Mouse (Mus musculus) cerebellum, adult 2 months (tissue): ENCODE results near the gene Tef. TPM values are rescaled to one million over a fixed set of nuclear protein-coding genes. Genes with fewer than 3 reads are reported as not detected.
A peak's percentile ranks its signal among the peaks of the same experiment; 100 is the strongest.

Source experiments
- DNase-seq, 2 experiments: peaks; one replicate each; pipeline ENCODE4 v3.0.0; 2021
- H3K27ac ChIP-seq: fragments of 200-500 bp; 2 replicates; pipeline ENCODE4 v1.5.1; 2012; ENCODE audit warnings: low read length, control low read depth, inconsistent platforms; ENCODE audit not compliant: insufficient read depth
- H3K27me3 ChIP-seq: fragments of 200-500 bp; 2 replicates; pipeline ENCODE4 v1.6.1; 2012; ENCODE audit warnings: inconsistent platforms, mild to moderate bottlenecking, low read length, moderate library complexity; ENCODE audit not compliant: control insufficient read depth, insufficient read depth
- H3K4me1 ChIP-seq: fragments of 200-500 bp; 2 replicates; pipeline ENCODE4 v1.6.1; 2011; ENCODE audit warnings: low read length; ENCODE audit not compliant: control insufficient read depth, insufficient read depth
- H3K4me3 ChIP-seq: fragments of 200-500 bp; replicated peaks from 2 replicates; pipeline ENCODE3; 2011; ENCODE audit warnings: mild to moderate bottlenecking, low read depth, low read length, control low read depth; ENCODE audit not compliant: insufficient read depth
- CTCF ChIP-seq: fragments of 200-500 bp; IDR thresholded peaks from 2 replicates; pipeline ENCODE4 v1.5.1; 2011; ENCODE audit warnings: low read depth, mild to moderate bottlenecking, control low read depth, low read length, moderate library complexity, borderline replicate concordance; ENCODE audit not compliant: insufficient read depth
- POLR2A ChIP-seq: fragments of 200-500 bp; IDR thresholded peaks from 2 replicates; pipeline ENCODE4 v1.6.1; 2011; ENCODE audit warnings: low read length, control low read depth, borderline replicate concordance; ENCODE audit not compliant: insufficient read depth
- WGBS: fragments of 180-500 bp; shearing (Covaris S2); methylation state at CpG from one replicate; pipeline ENCODE4 v1.1.7; 2018; 5-methylcytosine and 5-hydroxymethylcytosine counted together
- polyA plus RNA-seq: library from polyadenylated mRNA; depleted of rRNA; stranded (reverse); fragments of >200 nt; gene quantifications from 2 replicates; pipeline ENCODE4 v1.2.3, GENCODE M21; 2012; rRNA removed

The Tef gene
- polyA plus RNA-seq, 1 experiment: 288 TPM

DNA sequence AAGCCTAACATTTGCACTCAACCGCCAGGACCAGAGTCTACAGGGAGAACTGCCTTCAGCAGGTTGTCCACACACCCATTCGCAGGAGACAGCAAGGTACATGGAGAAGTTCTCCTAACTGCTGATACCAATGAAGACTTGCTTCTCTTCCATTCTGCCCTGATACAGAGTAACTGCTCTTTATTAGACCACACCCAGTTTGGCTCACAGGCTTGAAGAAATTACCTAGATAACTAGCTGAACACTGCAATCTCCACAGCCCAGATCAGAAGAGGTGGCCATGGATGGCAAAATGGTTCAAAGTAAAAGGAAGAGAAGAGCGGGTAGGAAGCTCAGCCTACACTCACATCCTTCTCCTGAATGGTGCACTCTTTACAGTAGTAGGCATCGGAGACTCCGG is 67.8 kb downstream of the Tef start:
- 98% methylated on average over 5 of the region's 5 CpGs for WGBS
- DNase-seq: no peak
- Histone ChIP-seq H3K27ac (no peak overlapping the region), H3K4me1 (peaks cover 2% of the 10 kb centered on the region; the same call in 1 of the 2 replicates), H3K4me3 (no peak overlapping the region), H3K27me3 (no peaks in the 10 kb centered on the region)
- no peak for TF ChIP-seq POLR2A
- TF ChIP-seq CTCF: no peak

GRCm38 (mm10) chr15:81871604-81872261 is 69.5 kb downstream of the Tef start, which contains the start of gene Phf5a:
Gene Phf5a, minus strand, starts transcription at chr15:81871911.
- WGBS: under 1% methylated on average over 30 of the region's 30 CpGs
- Histone ChIP-seq H3K27me3 (no peaks in the 10 kb centered on the region), H3K27ac (peak within 1 kb of the TSS; percentile 97), H3K4me1 (peaks cover 5% of the 10 kb centered on the region; the same call in 1 of the 2 replicates), H3K4me3 (peak within 1 kb of the TSS; percentile 83)
- TF ChIP-seq CTCF (no peak), POLR2A (peak; percentile 48; the same call in 1 of the 2 replicates)
- peak; percentile 85 to 88 for DNase-seq

DNA sequence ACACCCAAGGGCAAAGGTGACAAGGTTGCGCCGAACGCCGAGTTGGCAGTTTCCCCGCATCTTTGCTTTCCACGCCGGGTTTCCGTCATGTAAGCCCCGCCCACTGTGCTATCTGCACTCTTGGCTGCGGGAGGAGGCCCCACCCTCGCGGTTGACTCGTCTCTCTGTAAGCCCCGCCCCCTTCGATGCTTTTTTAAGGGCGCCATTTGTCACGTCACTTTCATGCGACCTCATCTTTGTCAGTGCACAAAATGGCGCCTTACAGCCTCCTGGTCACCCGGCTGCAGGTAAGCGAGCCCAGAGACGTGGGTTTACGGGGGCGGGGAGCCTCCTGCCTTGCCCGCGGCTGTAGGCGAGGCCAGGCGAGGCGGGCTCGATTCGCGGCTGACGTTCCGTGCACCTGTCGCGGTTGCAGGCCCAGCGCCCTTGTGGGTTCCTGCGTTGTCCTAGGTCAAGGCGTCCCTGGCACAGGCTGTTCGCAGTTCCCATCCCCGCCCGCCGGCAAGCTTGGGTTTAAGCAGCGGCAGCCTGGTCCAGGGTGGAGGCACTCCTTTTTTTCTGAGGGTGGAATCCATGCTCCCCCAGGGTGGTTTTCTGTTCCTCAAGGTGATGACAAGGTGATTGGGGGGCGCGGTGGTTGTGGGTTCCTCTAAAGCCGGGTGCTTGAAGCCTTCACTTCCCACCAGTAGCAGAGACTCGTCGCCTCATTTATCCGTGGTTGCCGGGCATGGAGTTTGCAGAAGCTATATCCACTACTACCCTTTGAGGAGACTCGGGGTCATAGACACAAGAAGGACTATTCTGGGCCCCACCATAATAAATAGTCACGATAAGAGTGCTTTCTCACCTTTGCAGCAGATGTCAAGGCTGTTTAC is 70.3 kb downstream of the Tef start, which contains the start of gene Aco2:
Gene Aco2, plus strand, starts transcription at position 48 of the 875 bp plus-strand sequence.
- 1% methylated on average over 53 of the region's 53 CpGs for WGBS

More for the DNA sequence above, 70.3 kb downstream of the Tef start, which contains the start of gene Aco2:
- H3K4me3 ChIP-seq: peak within 1 kb of the TSS; percentile 83
- TF ChIP-seq CTCF (no peak), POLR2A (peak; percentile 58; the same call in 1 of the 2 replicates)
- peak; percentile 99 to 100 for DNase-seq
- H3K4me1 ChIP-seq: peaks cover 5% of the 10 kb centered on the region; the same call in 1 of the 2 replicates
- peak within 1 kb of the TSS; percentile 97 for H3K27ac ChIP-seq
- H3K27me3 ChIP-seq: no peaks in the 10 kb centered on the region

Other genes starting within 250 kb of the Tef start
- 39.3 and 42.0 TPM in 2 replicates for gene Ep300, start 217.1 kb upstream of the Tef start, polyA plus RNA-seq
- 28.0 and 28.9 TPM in 2 replicates for gene L3mbtl2, start 138.5 kb upstream of the Tef start, polyA plus RNA-seq
- gene Chadl, start 105.1 kb upstream of the Tef start, polyA plus RNA-seq: 16.6 and 17.4 TPM in 2 replicates
- gene Zc3h7b, start 57.4 kb upstream of the Tef start, polyA plus RNA-seq: 67.0 and 72.1 TPM in 2 replicates
- gene Rangap1, start 56.9 kb upstream of the Tef start, polyA plus RNA-seq: 102 and 113 TPM in 2 replicates
- 36.9 and 51.5 TPM in 2 replicates for gene Tob2, start 56.4 kb downstream of the Tef start, polyA plus RNA-seq
- gene Phf5a, start 69.5 kb downstream of the Tef start, polyA plus RNA-seq: 62.4 and 67.3 TPM in 2 replicates
- gene Aco2, start 69.9 kb downstream of the Tef start, polyA plus RNA-seq: 621 and 638 TPM in 2 replicates
- gene Polr3h, start 123.8 kb downstream of the Tef start, polyA plus RNA-seq: 50.4 and 51.2 TPM in 2 replicates
- 258 and 264 TPM in 2 replicates for gene Csdc2, start 134.3 kb downstream of the Tef start, polyA plus RNA-seq
- 249 and 289 TPM in 2 replicates for gene Pmm1, start 158.5 kb downstream of the Tef start, polyA plus RNA-seq
- not detected in 2 replicates for gene 1700029P11Rik, start 178.1 kb downstream of the Tef start, polyA plus RNA-seq
- gene Xrcc6, start 185.4 kb downstream of the Tef start, polyA plus RNA-seq: 35.9 and 37.9 TPM in 2 replicates
- 142 and 156 TPM in 2 replicates for gene Desi1, start 231.4 kb downstream of the Tef start, polyA plus RNA-seq
- 114 and 124 TPM in 2 replicates for gene Snu13, start 245.2 kb downstream of the Tef start, polyA plus RNA-seq